Mouse (Mus musculus) midbrain, postnatal 0 days (tissue): ENCODE measurements at regions not wholly inside any gene's neighbourhood (a gene's known extent, or its start where the extent isn't known, plus 50 kb on each side); places are given as distances from the start of the nearest gene placed in this dataset.

ENCODE experiments used
- ATAC-seq: fragments of 200-750 bp; cut with Nextera tagmentation; 2 replicates; pipeline ENCODE4 v1.8.0; 2017; ENCODE audit warnings: moderate number of reproducible peaks, mild to moderate bottlenecking, moderate TSS enrichment, moderate library complexity; ENCODE audit not compliant: low FRiP score
- DNase-seq: peaks from one replicate; pipeline ENCODE4 v3.0.0-alpha.2; 2015; ENCODE audit warnings: low spot score
- H3K27ac ChIP-seq: fragments of 300-500 bp; sonication (generic); 2 replicates; pipeline ENCODE4 v1.5.1; 2014; ENCODE audit warnings: low read depth, mild to moderate bottlenecking, low read length, mixed read lengths
- H3K27me3 ChIP-seq: fragments of 300-500 bp; sonication (generic); 2 replicates; pipeline ENCODE4 v1.6.1; 2014; ENCODE audit warnings: low read length, control low read depth, mixed read lengths; ENCODE audit not compliant: insufficient read depth
- H3K36me3 ChIP-seq: fragments of 300-500 bp; sonication (generic); 2 replicates; pipeline ENCODE4 v1.6.1; 2014; ENCODE audit warnings: low read length, control low read depth, mixed read lengths; ENCODE audit not compliant: insufficient read depth
- H3K4me1 ChIP-seq: fragments of 300-500 bp; sonication (generic); 2 replicates; pipeline ENCODE4 v1.6.1; 2014; ENCODE audit warnings: mild to moderate bottlenecking, control low read depth, antibody characterized with exemption, low read length, mixed read lengths; ENCODE audit not compliant: insufficient read depth
- H3K4me2 ChIP-seq: fragments of 300-500 bp; sonication (generic); 2 replicates; pipeline ENCODE4 v1.6.1; 2014; ENCODE audit warnings: low read depth, mild to moderate bottlenecking, low read length, mixed read lengths; ENCODE audit not compliant: poor library complexity, severe bottlenecking
- H3K4me3 ChIP-seq: fragments of 300-500 bp; sonication (generic); 2 replicates; pipeline ENCODE4 v1.5.1; 2014; ENCODE audit warnings: low read depth, mild to moderate bottlenecking, low read length, moderate library complexity
- H3K9ac ChIP-seq: fragments of 300-500 bp; sonication (generic); replicated peaks from 2 replicates; pipeline ENCODE4 v1.6.1; 2014; ENCODE audit warnings: mild to moderate bottlenecking, low read length, moderate library complexity, mixed read lengths; ENCODE audit not compliant: poor library complexity, severe bottlenecking
- H3K9me3 ChIP-seq: fragments of 300-500 bp; sonication (generic); 2 replicates; pipeline ENCODE4 v1.6.1; 2016; ENCODE audit warnings: low read length, control low read depth
- CTCF ChIP-seq: IDR thresholded peaks from 2 replicates; pipeline ENCODE4 v1.5.1; 2016; ENCODE audit warnings: antibody characterized with exemption, mild to moderate bottlenecking
- WGBS: fragments of 180-500 bp; shearing (Covaris S2); extraction: QIAGEN DNeasy Blood & Tissue Kit; methylation state at CpG from one replicate; pipeline ENCODE4 v1.1.7; 2014; 5-methylcytosine and 5-hydroxymethylcytosine counted together

DNA sequence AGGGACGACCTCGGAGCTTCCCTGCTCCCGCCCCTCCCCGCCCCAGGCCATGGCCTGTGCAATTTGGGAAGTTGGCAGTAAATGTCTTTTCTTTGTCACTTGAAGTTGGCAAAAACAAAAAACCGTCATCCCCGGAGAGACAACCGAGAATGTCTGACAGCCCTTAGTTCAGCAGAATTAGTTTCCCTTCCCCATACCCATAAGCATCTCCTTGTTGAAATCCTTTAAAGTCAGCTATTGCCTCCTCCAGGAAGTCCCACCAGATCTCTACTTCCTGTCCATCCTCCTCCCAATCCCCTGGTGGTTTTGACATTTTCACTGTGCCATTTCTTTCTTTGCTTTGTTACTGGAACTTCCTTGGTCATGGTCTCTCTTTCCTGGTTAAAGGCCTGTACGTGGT is 54.8 kb downstream of the Foxb1 start:
- no peak overlapping the region for H3K9ac ChIP-seq
- no peak overlapping the region for H3K4me3 ChIP-seq
- no peaks in the 10 kb centered on the region for H3K36me3 ChIP-seq
- DNase-seq (no peak), ATAC-seq (no peak)
- no peaks in the 10 kb centered on the region for H3K4me1 ChIP-seq
- no peak overlapping the region for H3K4me2 ChIP-seq
- no peak for TF ChIP-seq CTCF
- H3K27me3 ChIP-seq: no peaks in the 10 kb centered on the region
- no peak overlapping the region for H3K27ac ChIP-seq
- no peaks in the 10 kb centered on the region for H3K9me3 ChIP-seq
- WGBS: 86% methylated on average over 8 of the region's 8 CpGs

GRCm38 (mm10) chr9:69705071-69705470 is 55.7 kb downstream of the Foxb1 start:
- DNase-seq: no peak
- ATAC-seq: no peak
- Histone ChIP-seq H3K4me1 (no peaks in the 10 kb centered on the region), H3K9ac (no peak overlapping the region), H3K36me3 (no peaks in the 10 kb centered on the region), H3K27me3 (no peaks in the 10 kb centered on the region), H3K4me2 (no peak overlapping the region), H3K4me3 (no peak overlapping the region), H3K9me3 (no peaks in the 10 kb centered on the region), H3K27ac (no peak overlapping the region)
- no peak for TF ChIP-seq CTCF
- 73% methylated on average over 4 of the region's 4 CpGs for WGBS

GRCm38 (mm10) chr9:69703731-69704130 is 57.0 kb downstream of the Foxb1 start:
- 83% methylated on average over 7 of the region's 7 CpGs for WGBS
- no peak overlapping the region for H3K4me2 ChIP-seq
- ATAC-seq: no peak

DNA sequence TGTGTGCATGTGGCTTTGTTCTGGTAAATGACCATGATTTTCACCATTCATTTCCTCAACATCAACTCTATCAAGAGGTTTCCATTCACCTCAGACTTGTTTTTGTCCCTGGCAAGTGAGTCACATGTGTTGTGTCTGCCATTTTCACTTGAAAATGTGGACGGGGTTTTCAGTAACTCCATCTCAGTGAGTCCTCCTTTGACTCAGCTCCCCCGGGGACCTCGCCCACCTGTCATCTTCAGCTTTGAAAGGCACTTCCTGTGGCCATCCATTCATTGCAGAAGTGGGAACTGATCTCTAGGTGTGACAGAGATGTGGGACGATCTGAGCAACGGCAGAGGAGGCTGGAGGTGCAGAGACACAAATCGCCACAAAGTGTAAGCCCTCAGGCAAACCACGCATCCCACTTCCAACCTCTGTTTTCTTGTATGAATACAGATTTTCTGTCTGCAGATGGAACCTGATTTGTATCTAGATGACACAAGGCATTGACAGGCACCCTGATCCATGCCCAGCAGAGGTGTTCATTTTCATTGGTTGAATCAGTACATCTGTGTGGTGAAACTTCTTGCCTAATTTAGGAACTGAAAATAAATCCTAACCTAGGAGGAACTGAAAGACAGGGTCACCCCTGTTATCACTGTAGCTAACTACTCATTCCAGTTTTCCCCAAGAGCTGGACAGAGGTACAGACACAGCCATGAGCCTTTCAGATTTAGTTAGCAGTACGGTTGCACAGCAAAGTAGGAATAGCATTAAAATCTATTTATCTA is 58.4 kb downstream of the Foxb1 start:
- Histone ChIP-seq H3K36me3 (no peaks in the 10 kb centered on the region), H3K9ac (no peak overlapping the region), H3K9me3 (no peaks in the 10 kb centered on the region), H3K27ac (no peak overlapping the region), H3K4me3 (no peak overlapping the region), H3K4me2 (no peak overlapping the region), H3K27me3 (no peaks in the 10 kb centered on the region), H3K4me1 (0 out of 2 replicates have a peak, but pooled peaks cover 3% of the 10 kb centered on the region)
- no peak for TF ChIP-seq CTCF
- DNase-seq (no peak), ATAC-seq (no peak)
- 88% methylated on average over 8 of the region's 8 CpGs for WGBS

More at GRCm38 (mm10) chr9:69703731-69704130, 57.0 kb downstream of the Foxb1 start:
- DNase-seq: no peak
- Histone ChIP-seq H3K27ac (no peak overlapping the region), H3K27me3 (no peaks in the 10 kb centered on the region), H3K36me3 (no peaks in the 10 kb centered on the region), H3K4me1 (no peaks in the 10 kb centered on the region), H3K9me3 (no peaks in the 10 kb centered on the region), H3K4me3 (no peak overlapping the region), H3K9ac (no peak overlapping the region)
- no peak for TF ChIP-seq CTCF

DNA sequence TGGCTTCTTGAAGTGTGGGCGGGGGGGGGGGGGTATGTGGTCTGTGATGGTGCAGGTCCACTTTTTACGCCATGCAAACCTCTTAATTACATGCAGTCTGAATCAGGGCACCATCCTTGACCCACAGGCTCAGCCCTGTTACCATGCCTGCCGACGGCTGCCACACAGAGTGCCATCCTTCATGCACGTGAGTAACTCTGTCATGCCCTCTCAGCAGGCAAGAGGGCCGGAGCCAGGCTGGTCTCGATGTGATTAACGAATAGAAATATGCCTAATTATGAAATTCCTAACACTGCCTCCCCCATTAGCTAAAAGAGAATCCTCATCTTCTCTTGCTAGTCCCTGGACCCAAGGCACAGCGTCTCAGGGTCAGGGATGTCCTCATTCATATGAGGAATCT is 60.0 kb downstream of the Foxb1 start:
- no peak overlapping the region for H3K9ac ChIP-seq
- H3K27me3 ChIP-seq: no peaks in the 10 kb centered on the region
- DNase-seq (no peak), ATAC-seq (no peak)
- H3K4me1 ChIP-seq: 0 out of 2 replicates have a peak, but pooled peaks cover 3% of the 10 kb centered on the region
- no peaks in the 10 kb centered on the region for H3K9me3 ChIP-seq
- H3K4me2 ChIP-seq: no peak overlapping the region
- H3K36me3 ChIP-seq: no peaks in the 10 kb centered on the region
- 79% methylated on average over 9 of the region's 9 CpGs for WGBS
- no peak overlapping the region for H3K27ac ChIP-seq
- no peak for TF ChIP-seq CTCF
- no peak overlapping the region for H3K4me3 ChIP-seq

DNA sequence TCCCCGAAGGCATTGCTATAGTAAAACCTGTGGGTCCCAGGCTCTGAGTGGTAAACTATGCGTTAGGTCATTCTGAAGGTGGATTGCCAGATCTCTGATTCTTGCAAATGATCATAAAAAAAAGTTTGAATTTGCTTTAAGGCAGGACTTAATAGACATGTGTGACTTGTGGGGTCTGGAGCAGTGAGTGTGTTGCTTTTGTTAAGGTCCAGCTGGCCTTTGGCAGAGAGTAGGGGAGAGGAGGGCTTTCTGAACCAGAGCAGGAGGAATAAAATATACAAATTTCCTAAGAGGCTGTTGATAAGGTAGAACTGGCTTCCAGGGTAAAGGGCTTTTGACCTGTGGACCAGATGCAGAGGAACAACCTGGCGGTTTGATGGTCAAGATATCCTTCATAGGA is 69.0 kb downstream of the Foxb1 start:
- no peak for TF ChIP-seq CTCF
- no peaks in the 10 kb centered on the region for H3K36me3 ChIP-seq
- no peaks in the 10 kb centered on the region for H3K4me1 ChIP-seq
- H3K27ac ChIP-seq: no peak overlapping the region
- 87% methylated on average over 3 of the region's 3 CpGs for WGBS
- no peak overlapping the region for H3K4me3 ChIP-seq
- ATAC-seq (no peak), DNase-seq (no peak)
- H3K9me3 ChIP-seq: no peaks in the 10 kb centered on the region
- no peak overlapping the region for H3K4me2 ChIP-seq
- H3K9ac ChIP-seq: no peak overlapping the region
- H3K27me3 ChIP-seq: no peaks in the 10 kb centered on the region
